Mouse (Mus musculus): ENCODE data around the gene Arrdc5.

Arrdc5 gene

GRCm38 (mm10) chr17:56255863-56256238 lies 44.2 kb downstream of the Arrdc5 start:
- DNase-seq (ENCODE audit: low read depth, low spot score), result peak; percentile 99

GRCm38 (mm10) chr17:56255429-56255828 lies 44.7 kb downstream of the Arrdc5 start:
- peak; percentile 49 for DNase-seq (ENCODE audit: low read depth, low spot score)

- DNase-seq (ENCODE audit: low read depth, low spot score), result no peak
Measured at GRCm38 (mm10) chr17:56254695-56255094, 45.4 kb downstream of the Arrdc5 start.

- peak; percentile 87 for DNase-seq (ENCODE audit: low read depth, low spot score)
Measured at GRCm38 (mm10) chr17:56251136-56251829, 48.8 kb downstream of the Arrdc5 start.

GRCm38 (mm10) chr17:56245608-56246007 lies 54.5 kb downstream of the Arrdc5 start:
- DNase-seq (ENCODE audit: low read depth, low spot score), result no peak
